Mouse (Mus musculus): ENCODE data around the gene Rbfox3. TPM values are rescaled to one million over a fixed set of nuclear protein-coding genes. Genes with fewer than 3 reads are reported as not detected.

The Rbfox3 gene
- total and polyA plus RNA-seq, 3 experiments = not detected

- H3K27me3 ChIP-seq (replicated peaks) = peaks cover 98% of the 10 kb centered on the region
- H3K79me2 ChIP-seq (replicated peaks; ENCODE audit: control insufficient read depth, extremely low read depth, insufficient read depth, poor library complexity, severe bottlenecking) = no peaks in the 10 kb centered on the region
- in situ Hi-C loops (cut with MboI; ENCODE audit: low pct_ligation_motif_present, low pct_unique_long_range_greater_than_20kb, low sequenced_read_pairs) (no loop called here), dilution Hi-C loops (cut with MboI; ENCODE audit: extremely low pct_ligation_motif_present, extremely low pct_unique_long_range_greater_than_20kb, low sequenced_read_pairs) (no loop called here)
- no peak overlapping the region for H3K4me3 ChIP-seq (replicated peaks in 1 of 3; ENCODE audit: low read depth in 2 of 3, low read length in 2 of 3, poor library complexity in 1 of 3)
- H3K4me2 ChIP-seq (ENCODE audit: insufficient read depth, low read depth, poor library complexity, severe bottlenecking) = no peak overlapping the region
- H3K9me3 ChIP-seq (replicated peaks; ENCODE audit: low read length) = peaks cover 5% of the 10 kb centered on the region
- no peaks in the 10 kb centered on the region; a peak in 1 of 4 replicates for H3K4me1 ChIP-seq (ENCODE audit: control insufficient read depth in 1 of 2, insufficient read depth in 2 of 2)
- no peak for DNase-seq (ENCODE audit: extremely low read depth)
- H3K9ac ChIP-seq (ENCODE audit: insufficient read depth, low read depth) = no peak overlapping the region
- TF ChIP-seq CHD1 (IDR thresholded peaks at IDR 0.05; ENCODE audit: low read depth, low read length) (no peak), POLR2AphosphoS2 (IDR thresholded peaks at IDR 0.05; ENCODE audit: low read depth, low read length) (no peak), ZNF384 (IDR thresholded peaks at IDR 0.05; ENCODE audit: low read depth, low read length) (no peak), SMC3 (IDR thresholded peaks at IDR 0.05; ENCODE audit: low read depth, low read length) (no peak), PAX5 (IDR thresholded peaks at IDR 0.05; ENCODE audit: low read length) (no peak), NELFE (IDR thresholded peaks at IDR 0.05; ENCODE audit: low read depth, low read length) (no peak), GABPA (IDR thresholded peaks at IDR 0.05; ENCODE audit: insufficient replicate concordance, low read depth, low read length) (no peak), MEF2A (IDR thresholded peaks at IDR 0.05; ENCODE audit: borderline replicate concordance, low read depth, low read length) (no peak), MXI1 (IDR thresholded peaks at IDR 0.05; ENCODE audit: low read depth, low read length) (no peak), EP300 (IDR thresholded peaks at IDR 0.05; ENCODE audit: low read length) (no peak), MYC (IDR thresholded peaks at IDR 0.05; ENCODE audit: low read depth, low read length) (no peak), SIN3A (IDR thresholded peaks at IDR 0.05; ENCODE audit: low read length) (no peak), MAZ (IDR thresholded peaks at IDR 0.05; ENCODE audit: low read depth, low read length) (no peak), ELF1 (IDR thresholded peaks at IDR 0.05; ENCODE audit: low read depth, low read length) (no peak), IRF4 (IDR thresholded peaks at IDR 0.05; ENCODE audit: low read depth, low read length) (no peak), CHD2 (IDR thresholded peaks at IDR 0.05; ENCODE audit: low read length) (no peak), E2F4 (IDR thresholded peaks at IDR 0.05; ENCODE audit: insufficient replicate concordance, low read depth, low read length) (no peak)
- no peaks in the 10 kb centered on the region for H3K36me3 ChIP-seq (replicated peaks in 1 of 2; ENCODE audit: control insufficient read depth in 1 of 2, insufficient read depth in 1 of 2, low read length in 1 of 2)
- H3K27ac ChIP-seq (ENCODE audit: insufficient read depth, low read depth) = no peak overlapping the region
These were observed 415.2 kb downstream of the Rbfox3 start for GRCm38 (mm10) chr11:118496066-118496689.

GRCm38 (mm10) chr11:118495065-118495464 lies 416.3 kb downstream of the Rbfox3 start:
- Histone ChIP-seq H3K36me3 (replicated peaks in 1 of 2; ENCODE audit: control insufficient read depth in 1 of 2, insufficient read depth in 1 of 2, low read length in 1 of 2) (no peaks in the 10 kb centered on the region), H3K27me3 (replicated peaks) (peaks cover 94% of the 10 kb centered on the region), H3K9ac (ENCODE audit: insufficient read depth, low read depth) (no peak overlapping the region), H3K4me3 (replicated peaks in 1 of 3; ENCODE audit: low read depth in 2 of 3, low read length in 2 of 3, poor library complexity in 1 of 3) (no peak overlapping the region), H3K27ac (ENCODE audit: insufficient read depth, low read depth) (no peak overlapping the region), H3K79me2 (replicated peaks; ENCODE audit: control insufficient read depth, extremely low read depth, insufficient read depth, poor library complexity, severe bottlenecking) (no peaks in the 10 kb centered on the region), H3K4me2 (ENCODE audit: insufficient read depth, low read depth, poor library complexity, severe bottlenecking) (no peak overlapping the region), H3K4me1 (ENCODE audit: control insufficient read depth in 1 of 2, insufficient read depth in 2 of 2) (no peaks in the 10 kb centered on the region; a peak in 1 of 4 replicates), H3K9me3 (replicated peaks; ENCODE audit: low read length) (peaks cover 3% of the 10 kb centered on the region)
- dilution Hi-C loops (cut with MboI; ENCODE audit: extremely low pct_ligation_motif_present, extremely low pct_unique_long_range_greater_than_20kb, low sequenced_read_pairs) = no loop called here
- no peak for TF ChIP-seq MEF2A (IDR thresholded peaks at IDR 0.05; ENCODE audit: borderline replicate concordance, low read depth, low read length)
- TF ChIP-seq RAD21 (IDR thresholded peaks at IDR 0.05; ENCODE audit: low read depth, low read length) = no peak
- TF ChIP-seq SIN3A (IDR thresholded peaks at IDR 0.05; ENCODE audit: low read length) = no peak
- no peak for TF ChIP-seq HCFC1 (IDR thresholded peaks at IDR 0.05; ENCODE audit: low read depth, low read length)
- no peak for TF ChIP-seq KAT2A (IDR thresholded peaks at IDR 0.05; ENCODE audit: insufficient replicate concordance, low read length)
- no peak for TF ChIP-seq UBTF (IDR thresholded peaks at IDR 0.05; ENCODE audit: low read depth, low read length)
- TF ChIP-seq MXI1 (IDR thresholded peaks at IDR 0.05; ENCODE audit: low read depth, low read length) = no peak
- no peak for TF ChIP-seq IRF4 (IDR thresholded peaks at IDR 0.05; ENCODE audit: low read depth, low read length)
- TF ChIP-seq TCF12 (IDR thresholded peaks at IDR 0.05; ENCODE audit: low read depth, low read length) = no peak
- TF ChIP-seq ZC3H11A (IDR thresholded peaks at IDR 0.05; ENCODE audit: low read depth, low read length) = no peak
- no peak for TF ChIP-seq BHLHE40 (IDR thresholded peaks at IDR 0.05; ENCODE audit: low read depth, low read length)
- TF ChIP-seq TBP (conservative IDR thresholded peaks at IDR 0.05; ENCODE audit: low read depth, low read length) = no peak
- TF ChIP-seq E2F4 (IDR thresholded peaks at IDR 0.05; ENCODE audit: insufficient replicate concordance, low read depth, low read length) = no peak
- no peak for TF ChIP-seq JUND (conservative IDR thresholded peaks at IDR 0.05; ENCODE audit: low read depth, low read length)
- in situ Hi-C loops (cut with MboI; ENCODE audit: low pct_ligation_motif_present, low pct_unique_long_range_greater_than_20kb, low sequenced_read_pairs) = no loop called here
- no peak for DNase-seq (ENCODE audit: extremely low read depth)

Measured in CH12.LX (cell line).